Mouse (Mus musculus) neural tube, embryonic 11.5 days (tissue): ENCODE results near the gene Ank2. TPM values are rescaled to one million over a fixed set of nuclear protein-coding genes. Genes with fewer than 3 reads are reported as not detected.

ENCODE experiments used
- ATAC-seq: fragments of 200-750 bp; cut with Nextera tagmentation; 2 replicates; pipeline ENCODE4 v1.8.0; 2017; ENCODE audit warnings: moderate number of reproducible peaks, mild to moderate bottlenecking, moderate TSS enrichment, moderate library complexity; ENCODE audit not compliant: insufficient read depth, low FRiP score, low TSS enrichment
- DNase-seq: peaks from one replicate; pipeline ENCODE4 v3.0.0-alpha.2; 2015; ENCODE audit warnings: low spot score
- H3K27ac ChIP-seq: fragments of 300-500 bp; sonication (generic); 2 replicates; pipeline ENCODE4 v1.5.1; 2014; ENCODE audit warnings: low read depth, mild to moderate bottlenecking, low read length
- H3K27me3 ChIP-seq: fragments of 300-500 bp; sonication (generic); 2 replicates; pipeline ENCODE4 v1.6.1; 2014; ENCODE audit warnings: mild to moderate bottlenecking, low read length, mixed read lengths; ENCODE audit not compliant: control insufficient read depth, insufficient read depth
- H3K36me3 ChIP-seq: fragments of 300-500 bp; sonication (generic); 2 replicates; pipeline ENCODE4 v1.6.1; 2014; ENCODE audit warnings: mild to moderate bottlenecking, low read length, moderate library complexity, mixed read lengths; ENCODE audit not compliant: control insufficient read depth, insufficient read depth
- H3K4me1 ChIP-seq: fragments of 300-500 bp; sonication (generic); 2 replicates; pipeline ENCODE4 v1.6.1; 2014; ENCODE audit warnings: low read length, mixed read lengths; ENCODE audit not compliant: control insufficient read depth, insufficient read depth
- H3K4me2 ChIP-seq: fragments of 300-500 bp; sonication (generic); 2 replicates; pipeline ENCODE4 v1.6.1; 2014; ENCODE audit warnings: low read depth, mild to moderate bottlenecking, moderate library complexity
- H3K4me3 ChIP-seq: fragments of 300-500 bp; sonication (generic); 2 replicates; pipeline ENCODE4 v1.5.1; 2014; ENCODE audit warnings: low read depth, low read length
- H3K9ac ChIP-seq: fragments of 300-500 bp; sonication (generic); 2 replicates; pipeline ENCODE4 v1.6.1; 2014; ENCODE audit warnings: mild to moderate bottlenecking, low read length
- H3K9me3 ChIP-seq: fragments of 300-500 bp; sonication (generic); 2 replicates; pipeline ENCODE4 v1.6.1; 2016; ENCODE audit warnings: low read length; ENCODE audit not compliant: control insufficient read depth
- WGBS: fragments of 180-500 bp; shearing (Covaris S2); extraction: QIAGEN DNeasy Blood & Tissue Kit; methylation state at CpG from one replicate; pipeline ENCODE4 v1.1.7; 2014; 5-methylcytosine and 5-hydroxymethylcytosine counted together
- polyA plus RNA-seq: library from polyadenylated mRNA; unstranded; fragments of >200 nt; fragmentation: Nextera tagmentation; extraction: Ambion mirVana; gene quantifications from 2 replicates; pipeline ENCODE4 v1.2.1, GENCODE M21; 2014

Gene Ank2
- polyA plus RNA-seq, 1 experiment from 2014 or later = 64.8 TPM

- no peak for DNase-seq
- no peak for ATAC-seq
- H3K36me3 ChIP-seq = 0 out of 2 replicates have a peak, but pooled peaks cover 2% of the 10 kb centered on the region
- H3K4me2 ChIP-seq = no peak overlapping the region
- H3K9ac ChIP-seq = no peak overlapping the region
- no peak overlapping the region for H3K4me3 ChIP-seq
- 93% methylated on average over 8 of the region's 8 CpGs for WGBS
- no peaks in the 10 kb centered on the region for H3K27me3 ChIP-seq
- no peaks in the 10 kb centered on the region for H3K4me1 ChIP-seq
- H3K27ac ChIP-seq = no peak overlapping the region
- no peaks in the 10 kb centered on the region; the same call in 1 of the 2 replicates for H3K9me3 ChIP-seq
Observed at GRCm38 (mm10) chr3:127395202-127395601, 103.9 kb downstream of the Ank2 start.

- no peaks in the 10 kb centered on the region for H3K36me3 ChIP-seq
- H3K9me3 ChIP-seq = no peaks in the 10 kb centered on the region
- DNase-seq (peak; percentile 36), ATAC-seq (peak; percentile 85)
- H3K9ac ChIP-seq = no peak overlapping the region
- WGBS = 51% methylated on average over 13 of the region's 14 CpGs
- H3K4me1 ChIP-seq = no peaks in the 10 kb centered on the region
- no peak overlapping the region for H3K4me2 ChIP-seq
- no peak overlapping the region for H3K27ac ChIP-seq
- no peak overlapping the region for H3K4me3 ChIP-seq
- H3K27me3 ChIP-seq = no peaks in the 10 kb centered on the region
Observed at GRCm38 (mm10) chr3:127387016-127387517, 112.1 kb downstream of the Ank2 start.

DNA sequence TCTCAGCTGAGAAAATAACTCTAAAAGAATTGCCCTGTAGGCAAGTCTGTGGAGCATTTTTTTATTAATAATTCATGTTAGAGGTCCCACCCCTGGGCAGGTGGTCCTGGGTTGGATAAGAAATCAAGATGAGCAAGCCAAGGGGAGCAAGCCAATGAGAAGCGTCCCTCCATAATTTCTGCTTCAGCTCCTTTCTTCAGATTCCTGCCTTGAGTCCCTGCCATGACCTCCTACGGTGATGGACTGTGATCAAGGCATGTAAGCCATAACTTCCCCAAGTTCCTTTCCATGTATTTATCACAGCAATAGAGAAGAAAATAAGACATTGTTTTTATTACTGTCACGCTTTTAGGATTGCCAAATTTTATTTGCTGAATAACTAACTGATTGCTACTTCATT, 115.9 kb downstream of the Ank2 start:
- Histone ChIP-seq H3K27me3 (no peaks in the 10 kb centered on the region), H3K9ac (no peak overlapping the region), H3K36me3 (no peaks in the 10 kb centered on the region), H3K9me3 (no peaks in the 10 kb centered on the region), H3K4me2 (no peak overlapping the region), H3K27ac (no peak overlapping the region), H3K4me3 (no peak overlapping the region), H3K4me1 (no peaks in the 10 kb centered on the region)
- ATAC-seq = no peak
- no peak for DNase-seq
- 93% methylated on average over 3 of the region's 3 CpGs for WGBS

DNA sequence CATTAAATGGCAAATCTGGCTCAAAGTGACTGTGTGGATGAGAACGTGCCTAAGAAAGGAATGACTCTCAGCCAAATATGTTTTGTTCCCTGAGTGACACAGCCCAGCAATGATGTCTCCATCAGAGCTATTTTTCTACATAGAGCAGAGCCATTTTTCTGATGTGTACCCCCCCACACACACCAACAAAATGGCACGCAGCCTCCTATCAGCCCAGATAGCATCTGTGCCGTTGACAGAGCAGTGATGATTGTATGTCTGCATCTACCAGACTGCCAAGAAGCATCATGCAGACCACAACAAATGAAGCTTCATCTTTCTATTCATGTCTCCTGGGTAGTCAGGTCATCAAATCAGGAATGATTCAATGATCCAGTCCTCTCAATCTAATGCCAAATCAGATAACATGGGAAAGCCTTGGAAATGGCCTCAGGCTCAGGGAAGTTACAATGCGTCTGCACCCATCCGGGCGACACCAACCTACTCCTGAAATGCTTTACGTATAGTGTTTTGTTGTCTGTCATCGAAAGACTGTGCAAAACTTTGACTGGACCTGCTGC, 122.2 kb downstream of the Ank2 start:
- no peak overlapping the region for H3K27ac ChIP-seq
- H3K9ac ChIP-seq = no peak overlapping the region
- ATAC-seq (no peak), DNase-seq (no peak)
- peaks cover 7% of the 10 kb centered on the region; the same call in 1 of the 2 replicates for H3K4me1 ChIP-seq
- 88% methylated on average over 8 of the region's 8 CpGs for WGBS
- H3K27me3 ChIP-seq = no peaks in the 10 kb centered on the region
- H3K9me3 ChIP-seq = no peaks in the 10 kb centered on the region
- no peak overlapping the region for H3K4me2 ChIP-seq
- no peak overlapping the region for H3K4me3 ChIP-seq
- H3K36me3 ChIP-seq = no peaks in the 10 kb centered on the region

DNA sequence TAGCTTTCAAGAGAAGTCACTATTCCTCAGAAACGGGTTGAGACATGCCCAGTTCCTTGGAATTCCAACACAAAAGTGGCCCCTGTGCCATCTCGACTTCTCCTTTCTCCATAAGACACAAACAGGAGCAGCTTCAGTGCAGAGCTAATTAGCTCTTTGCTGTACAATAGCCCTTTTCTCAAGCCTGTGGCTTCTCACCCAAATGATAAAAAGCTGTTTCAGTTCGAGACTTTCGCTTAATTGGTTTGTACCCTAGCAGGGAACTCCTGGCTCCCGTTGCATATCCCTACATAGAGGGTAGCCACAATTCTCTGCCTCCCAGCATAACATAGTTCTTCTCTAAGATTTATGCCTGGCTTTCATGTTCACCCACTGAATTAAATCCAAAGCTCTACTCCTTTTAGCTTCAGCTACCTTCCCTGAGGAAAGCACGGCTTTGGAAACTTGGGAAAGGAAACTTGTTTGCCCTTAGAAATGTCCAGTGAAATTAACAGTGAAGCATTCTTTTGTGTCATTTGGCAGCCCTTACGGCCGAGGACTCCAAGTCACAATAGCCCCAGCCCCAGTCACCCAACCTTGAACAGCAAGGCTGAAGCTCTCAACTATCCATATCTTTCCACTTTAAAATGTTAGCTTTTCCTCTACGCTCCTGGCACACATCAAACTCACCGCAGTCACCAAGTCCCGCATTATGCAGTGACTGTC, 123.0 kb downstream of the Ank2 start:
- H3K27me3 ChIP-seq = no peaks in the 10 kb centered on the region
- no peak overlapping the region for H3K4me2 ChIP-seq
- WGBS = 40% methylated on average over 11 of the region's 11 CpGs
- H3K9ac ChIP-seq = no peak overlapping the region
- DNase-seq (no peak), ATAC-seq (0 out of 2 replicates have a peak, but pooled peaks have one; percentile 49)
- no peaks in the 10 kb centered on the region for H3K36me3 ChIP-seq
- no peaks in the 10 kb centered on the region for H3K9me3 ChIP-seq
- peaks cover 7% of the 10 kb centered on the region; the same call in 1 of the 2 replicates for H3K4me1 ChIP-seq
- H3K4me3 ChIP-seq = no peak overlapping the region
- H3K27ac ChIP-seq = no peak overlapping the region

- Histone ChIP-seq H3K4me2 (no peak overlapping the region), H3K27ac (no peak overlapping the region), H3K4me1 (peaks cover 7% of the 10 kb centered on the region; the same call in 1 of the 2 replicates), H3K9me3 (no peaks in the 10 kb centered on the region), H3K9ac (no peak overlapping the region), H3K4me3 (no peak overlapping the region), H3K27me3 (no peaks in the 10 kb centered on the region), H3K36me3 (no peaks in the 10 kb centered on the region)
- 89% methylated on average over 6 of the region's 6 CpGs for WGBS
- no peak for DNase-seq
- ATAC-seq = no peak
Observed at GRCm38 (mm10) chr3:127374190-127374710, 124.9 kb downstream of the Ank2 start.

- Histone ChIP-seq H3K36me3 (no peaks in the 10 kb centered on the region), H3K27me3 (no peaks in the 10 kb centered on the region), H3K9me3 (no peaks in the 10 kb centered on the region), H3K9ac (no peak overlapping the region), H3K4me2 (no peak overlapping the region), H3K27ac (no peak overlapping the region), H3K4me1 (peaks cover 3% of the 10 kb centered on the region; the same call in 1 of the 2 replicates), H3K4me3 (no peak overlapping the region)
- ATAC-seq (no peak), DNase-seq (no peak)
- 98% methylated on average over 1 of the region's 1 CpGs for WGBS
Observed at GRCm38 (mm10) chr3:127371774-127372173, 127.4 kb downstream of the Ank2 start.

DNA sequence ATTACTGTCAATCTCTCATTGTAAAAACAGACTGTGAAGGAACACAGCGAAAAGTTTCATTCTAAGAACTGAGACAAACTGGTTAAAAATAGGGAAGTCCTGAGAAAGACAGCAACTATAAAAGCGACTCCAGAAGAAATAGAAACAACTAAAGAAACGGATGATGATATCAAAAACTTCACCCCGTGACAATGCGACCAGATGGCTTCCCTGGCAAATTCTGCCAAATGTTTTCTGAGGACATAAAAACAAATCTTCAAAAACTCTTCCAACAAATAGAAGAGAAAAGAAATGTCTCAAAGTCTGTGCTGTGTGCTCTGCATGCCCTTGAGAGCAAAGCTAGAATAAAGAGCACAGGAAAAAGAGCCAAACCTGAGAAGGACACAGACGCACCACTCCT, 129.6 kb downstream of the Ank2 start:
- no peak overlapping the region for H3K4me2 ChIP-seq
- no peaks in the 10 kb centered on the region for H3K36me3 ChIP-seq
- WGBS = 88% methylated on average over 6 of the region's 6 CpGs
- no peaks in the 10 kb centered on the region for H3K27me3 ChIP-seq
- DNase-seq (no peak), ATAC-seq (no peak)
- H3K27ac ChIP-seq = no peak overlapping the region
- H3K4me3 ChIP-seq = no peak overlapping the region
- no peaks in the 10 kb centered on the region for H3K9me3 ChIP-seq
- H3K9ac ChIP-seq = no peak overlapping the region
- H3K4me1 ChIP-seq = no peaks in the 10 kb centered on the region

DNA sequence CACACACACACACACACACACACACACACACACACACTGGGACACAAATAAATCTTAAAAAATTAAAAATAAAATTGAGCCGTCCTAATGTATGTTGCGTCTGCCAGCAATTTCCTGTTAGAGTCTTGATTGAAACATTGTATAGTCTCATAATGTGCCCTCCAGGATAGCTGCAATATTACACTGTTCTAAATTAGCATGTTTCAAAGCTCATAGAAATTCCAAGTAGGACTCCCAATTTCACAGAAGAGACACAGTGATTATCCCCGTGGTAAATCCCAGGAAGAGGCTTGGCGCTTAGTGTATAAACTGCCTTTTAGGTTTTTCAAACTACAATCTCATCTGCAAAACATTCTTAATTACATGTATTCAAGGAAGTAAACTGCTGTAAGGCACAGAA, 131.7 kb downstream of the Ank2 start:
- 89% methylated on average over 4 of the region's 4 CpGs for WGBS
- H3K9ac ChIP-seq = no peak overlapping the region
- H3K4me2 ChIP-seq = no peak overlapping the region
- no peaks in the 10 kb centered on the region for H3K36me3 ChIP-seq
- no peak overlapping the region for H3K4me3 ChIP-seq
- H3K27ac ChIP-seq = no peak overlapping the region
- no peak for ATAC-seq
- H3K9me3 ChIP-seq = no peaks in the 10 kb centered on the region
- no peaks in the 10 kb centered on the region for H3K4me1 ChIP-seq
- H3K27me3 ChIP-seq = no peaks in the 10 kb centered on the region
- DNase-seq = no peak
